Mouse (Mus musculus): ENCODE data around the gene Chst8.
A peak's percentile ranks its signal among the peaks of the same experiment; 100 is the strongest.

Gene Chst8

DNA sequence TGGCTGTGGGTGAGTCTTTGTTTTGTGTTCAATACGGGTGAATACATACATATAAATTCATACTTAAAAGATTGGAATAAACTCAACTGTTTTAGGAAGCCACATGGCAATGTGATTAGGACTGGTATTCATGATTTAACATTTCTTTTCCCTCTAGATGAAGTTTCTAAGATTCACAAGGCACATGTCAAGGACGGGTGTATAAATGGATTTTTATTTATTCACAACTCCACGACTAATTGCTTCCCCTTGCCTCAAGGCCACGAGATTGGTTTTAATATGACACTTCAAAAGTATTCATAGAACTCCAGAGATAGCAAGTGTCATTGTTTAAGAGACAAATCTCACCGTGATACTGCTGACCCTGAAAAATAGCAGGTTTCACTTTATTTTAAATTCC lies 155.9 kb downstream of the Chst8 start, which contains the start of gene Kctd15:
Kctd15 (minus strand) TSS at position 101 of the 400 bp plus-strand sequence.
- no peak for DNase-seq

DNA sequence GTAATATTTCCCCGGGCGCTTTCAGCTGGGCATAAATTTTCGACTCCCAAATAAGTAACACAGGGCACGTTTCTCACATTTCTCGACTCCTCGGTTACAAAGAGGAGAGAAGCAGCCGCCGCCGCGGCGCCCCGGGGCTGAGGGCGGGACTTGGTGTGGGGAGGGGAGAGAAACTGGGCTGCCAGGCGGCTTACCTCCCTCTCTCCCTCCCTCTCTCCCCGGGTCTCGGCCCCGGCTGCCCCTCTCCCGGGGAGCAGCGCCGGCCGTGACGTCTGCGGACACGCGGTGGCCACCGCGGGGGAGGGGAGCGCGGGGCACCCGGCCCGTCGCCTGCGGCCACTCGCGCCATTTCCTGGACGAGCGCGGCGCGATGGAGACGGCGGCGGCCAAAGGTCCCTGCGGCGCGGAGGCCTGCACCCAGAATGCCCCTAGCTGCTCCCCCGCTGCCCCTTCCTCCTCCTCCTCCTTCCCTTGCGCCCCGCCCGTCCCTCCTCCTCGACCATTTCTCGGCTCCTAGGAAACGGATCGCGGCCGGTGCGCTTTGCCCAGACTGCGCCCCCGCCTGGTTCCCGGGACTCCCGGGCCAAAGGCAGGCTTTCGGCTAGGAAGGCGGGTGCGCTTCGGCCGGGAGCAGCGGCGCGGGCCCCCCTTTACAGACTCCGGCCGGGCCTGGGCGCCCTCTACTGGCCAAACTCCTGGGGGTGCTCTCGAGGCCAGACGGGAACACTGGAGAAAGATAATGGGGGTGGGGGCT lies 157.2 kb downstream of the Chst8 start:
- peak in 1 of 2 experiments; percentile 11 for DNase-seq

DNA sequence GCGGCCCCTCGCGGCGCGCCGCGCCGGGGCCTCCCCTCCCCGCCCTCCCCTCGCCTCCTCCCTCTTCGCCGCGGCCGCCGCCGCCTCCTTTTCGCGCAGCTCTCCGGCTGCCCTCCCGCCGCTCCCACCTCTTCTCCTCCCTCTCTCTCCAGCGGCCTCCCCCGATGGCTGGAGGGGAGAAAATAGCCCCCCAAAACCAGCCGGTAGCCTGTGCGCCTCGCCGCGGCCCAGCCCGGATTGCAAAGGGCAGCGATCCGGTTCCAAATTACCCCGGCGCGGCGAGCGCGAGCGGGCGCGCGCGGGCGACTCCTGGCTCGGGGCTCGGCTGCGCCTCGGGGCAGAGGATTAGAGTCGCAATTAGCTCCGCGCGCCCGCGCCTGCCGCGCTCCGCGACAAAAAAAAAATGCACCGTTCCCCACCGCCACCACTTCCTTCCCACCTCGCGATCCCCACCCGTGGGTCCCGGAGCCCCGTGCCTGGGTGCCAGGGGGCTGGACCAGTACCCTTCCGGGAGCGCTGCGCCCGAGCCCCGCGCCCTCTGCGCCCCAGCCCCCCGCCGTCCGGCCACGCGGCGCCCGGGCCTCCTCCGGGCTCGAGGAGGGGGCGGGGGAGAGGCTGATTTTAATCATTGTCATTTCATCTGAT lies 157.9 kb downstream of the Chst8 start:
- no peak for DNase-seq

DNA sequence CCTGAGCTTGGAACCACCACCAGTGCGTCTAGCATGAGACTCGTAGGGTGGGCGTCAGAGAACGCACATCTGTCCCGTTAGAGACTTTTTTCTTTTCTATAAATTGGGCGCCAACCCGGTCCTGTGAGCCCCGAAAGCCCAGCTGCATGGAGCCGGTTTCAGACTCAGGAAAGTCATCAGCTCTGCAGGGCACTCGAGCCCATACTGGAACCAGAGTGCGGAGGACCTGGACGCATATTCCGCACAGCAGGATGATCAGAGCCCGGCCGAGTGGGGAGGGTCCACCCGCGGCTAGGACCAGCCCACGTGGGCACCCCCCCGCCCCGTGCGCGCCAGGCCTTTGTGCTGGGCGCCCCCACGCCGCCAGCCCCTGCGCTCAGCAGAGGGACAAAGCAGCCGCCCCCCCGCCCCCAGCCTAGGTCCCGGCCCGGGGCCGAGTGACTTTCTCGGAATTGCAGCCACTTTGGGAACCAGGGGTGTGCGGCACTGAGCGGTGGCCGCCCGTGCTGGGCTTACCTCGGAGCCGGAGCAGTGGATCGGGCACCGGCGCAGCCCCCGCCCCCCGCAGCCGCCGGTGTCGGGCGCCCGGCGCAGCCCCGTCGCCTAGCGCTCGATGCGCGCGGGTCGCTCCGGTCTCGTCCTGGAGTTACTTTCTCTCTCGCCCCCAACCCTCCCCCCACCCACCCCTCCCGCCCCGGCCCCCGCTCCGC lies 158.6 kb downstream of the Chst8 start:
- DNase-seq = no peak

DNA sequence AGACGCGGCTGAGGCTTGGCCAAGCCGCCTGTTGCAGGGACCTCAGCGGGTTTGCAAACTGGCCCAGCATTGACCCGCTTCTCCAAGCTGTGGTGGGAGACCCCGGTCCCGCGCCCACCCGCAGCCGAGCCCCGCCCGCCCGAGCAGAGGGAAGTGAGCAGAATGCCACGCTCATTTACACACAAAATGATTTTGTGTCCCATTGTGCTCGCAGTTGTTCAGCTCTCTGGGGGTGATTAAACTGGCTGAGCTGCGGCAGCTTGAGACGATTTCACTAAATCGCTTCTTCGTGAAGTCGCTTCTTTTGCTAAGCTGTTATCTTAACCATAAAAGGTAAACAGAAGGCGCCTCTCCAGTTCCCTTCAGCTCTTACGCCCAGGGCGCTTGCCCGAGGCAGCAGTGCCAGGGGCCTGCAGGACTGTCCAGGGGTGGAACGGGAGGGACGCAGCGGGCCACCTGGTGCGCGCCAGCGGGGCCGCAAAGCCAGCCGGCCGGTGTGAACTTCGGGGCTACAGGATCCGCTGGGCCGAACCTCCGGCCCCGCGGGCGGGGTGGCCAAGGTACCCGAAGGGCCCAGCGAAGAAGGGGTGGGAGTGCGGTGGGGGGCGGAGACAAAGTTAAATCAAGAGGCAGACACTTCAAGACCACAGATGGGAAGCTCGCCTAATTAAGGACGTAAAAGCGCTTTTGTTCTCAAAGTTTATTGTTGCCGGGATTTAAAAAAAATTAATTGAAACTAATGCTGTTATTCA lies 159.6 kb downstream of the Chst8 start:
- DNase-seq = no peak

DNA sequence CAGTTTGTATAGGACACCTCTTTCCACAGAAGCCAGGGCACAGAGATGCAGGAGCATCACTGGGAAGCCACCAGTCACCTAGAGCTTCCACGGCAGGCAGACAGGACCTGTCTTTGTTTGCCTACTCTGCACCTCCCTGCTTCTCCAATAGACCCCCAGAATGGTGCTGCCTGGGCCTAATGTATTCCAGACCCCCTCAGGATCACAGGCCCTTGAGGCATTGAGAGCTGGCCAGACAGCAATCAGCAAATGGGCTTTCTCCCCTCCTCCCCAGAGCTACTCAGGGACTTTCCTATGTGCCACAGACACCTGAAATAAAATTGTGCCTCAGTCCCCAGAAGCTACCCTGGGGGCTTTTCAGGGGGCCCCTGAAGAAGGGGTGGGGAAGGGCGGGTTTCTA lies 161.1 kb downstream of the Chst8 start:
- DNase-seq = no peak

DNA sequence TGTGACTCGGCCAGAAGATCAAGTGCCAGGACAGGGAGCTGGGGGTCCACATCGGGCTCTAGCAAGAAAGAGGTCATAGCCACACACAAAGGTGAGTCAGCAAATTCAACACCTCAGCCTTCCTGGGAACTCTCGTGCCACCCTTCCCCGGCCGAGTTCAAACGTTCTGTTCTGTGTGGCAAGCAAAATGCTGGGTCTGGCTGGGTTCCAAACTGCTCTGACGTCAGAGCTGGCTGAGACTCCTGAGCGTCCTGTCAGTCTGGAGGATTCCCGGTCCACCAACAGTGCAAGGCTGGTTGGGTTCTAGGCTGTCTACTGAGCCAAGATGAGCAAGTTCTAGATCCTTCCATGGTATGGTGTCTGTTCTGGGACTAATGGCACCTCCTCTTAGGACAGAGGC lies 165.5 kb downstream of the Chst8 start:
- DNase-seq = no peak

DNA sequence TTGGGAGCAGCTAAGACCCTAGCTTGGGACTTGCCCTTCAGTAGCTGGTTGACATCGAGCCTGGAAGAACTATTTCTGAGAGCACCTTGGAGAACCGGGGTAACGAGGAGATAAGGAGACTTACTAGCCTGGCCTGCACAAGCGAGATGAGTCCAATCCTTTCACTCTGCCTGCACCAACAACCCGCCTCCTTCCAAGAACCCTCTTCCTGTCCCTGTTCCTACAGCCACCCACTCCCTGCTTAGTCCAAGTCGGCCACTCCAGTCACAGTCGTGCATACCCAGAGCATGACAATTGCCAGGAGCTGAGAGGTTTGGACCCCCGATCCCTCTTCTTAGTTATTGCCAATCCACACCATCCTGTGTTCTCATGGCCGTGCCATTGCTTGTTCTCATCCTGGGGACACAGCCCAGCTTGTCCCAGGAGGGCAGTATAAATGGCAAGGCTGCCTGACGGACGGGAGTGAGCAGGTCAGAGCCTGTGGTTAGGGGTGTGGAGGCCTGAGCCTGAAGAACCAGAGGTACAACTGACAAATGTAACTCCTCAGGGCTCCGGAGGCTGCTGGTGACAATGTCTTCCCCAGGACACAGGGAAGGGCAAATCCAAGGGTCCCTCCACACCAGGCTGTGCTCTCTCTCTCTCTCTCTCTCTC lies 166.2 kb downstream of the Chst8 start:
- no peak for DNase-seq

DNA sequence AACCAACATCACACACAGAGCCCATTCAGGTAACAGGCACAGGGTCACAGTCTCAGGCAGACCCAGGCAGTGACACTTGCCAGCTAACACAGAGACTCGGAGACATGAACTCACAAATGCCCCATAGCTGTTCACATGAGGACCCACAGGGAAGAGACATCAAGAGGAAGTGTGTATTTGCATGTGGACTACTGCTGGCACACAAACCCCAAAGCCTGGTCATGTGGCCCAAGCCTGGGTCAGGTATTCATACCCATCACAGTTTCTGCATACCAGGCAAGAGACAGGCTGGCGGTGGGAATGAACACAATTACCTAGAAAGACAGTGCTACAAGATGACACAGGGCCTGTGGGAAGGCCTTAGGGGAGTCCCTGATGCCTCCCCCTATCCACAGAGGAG lies 166.9 kb downstream of the Chst8 start:
- DNase-seq = no peak

DNA sequence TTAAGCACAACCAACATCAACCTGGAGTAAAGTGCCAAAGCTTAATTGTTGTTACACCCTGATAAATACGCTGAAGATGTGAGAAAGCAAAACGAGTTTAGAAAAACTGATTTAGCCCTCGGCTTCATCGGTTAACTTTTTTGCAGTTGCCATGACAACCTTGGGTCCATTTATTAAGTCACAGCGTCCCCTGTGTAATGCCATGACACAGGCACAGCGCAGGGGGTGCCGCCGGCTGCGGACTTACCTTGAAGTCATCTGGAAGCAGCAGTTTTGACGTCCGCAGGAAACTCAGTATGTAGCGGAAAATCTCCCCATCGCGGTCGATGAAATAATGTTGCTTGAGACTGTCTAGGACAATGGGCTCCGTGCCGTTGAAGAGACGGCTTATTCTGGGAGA lies 167.9 kb downstream of the Chst8 start:
- DNase-seq = no peak

DNA sequence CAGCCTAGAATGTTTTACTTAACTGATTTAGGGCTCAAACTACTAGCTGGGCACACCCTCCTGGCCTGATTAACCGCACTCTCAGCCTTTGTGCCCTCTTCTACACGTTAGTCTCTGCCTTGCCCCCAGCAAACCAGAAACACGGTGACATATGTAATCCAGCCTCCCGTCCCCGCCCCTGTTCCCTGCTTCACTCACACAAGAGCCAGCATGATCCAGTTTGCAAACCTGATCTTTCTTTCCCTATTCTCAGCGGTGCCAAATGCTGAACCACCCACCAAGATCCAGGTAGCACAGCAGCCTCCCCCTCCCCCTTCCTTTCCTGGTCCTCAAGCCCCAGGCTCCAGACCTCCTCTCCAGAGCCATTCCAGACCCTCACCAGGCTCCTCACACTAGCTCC lies 169.2 kb downstream of the Chst8 start:
- no peak for DNase-seq

DNA sequence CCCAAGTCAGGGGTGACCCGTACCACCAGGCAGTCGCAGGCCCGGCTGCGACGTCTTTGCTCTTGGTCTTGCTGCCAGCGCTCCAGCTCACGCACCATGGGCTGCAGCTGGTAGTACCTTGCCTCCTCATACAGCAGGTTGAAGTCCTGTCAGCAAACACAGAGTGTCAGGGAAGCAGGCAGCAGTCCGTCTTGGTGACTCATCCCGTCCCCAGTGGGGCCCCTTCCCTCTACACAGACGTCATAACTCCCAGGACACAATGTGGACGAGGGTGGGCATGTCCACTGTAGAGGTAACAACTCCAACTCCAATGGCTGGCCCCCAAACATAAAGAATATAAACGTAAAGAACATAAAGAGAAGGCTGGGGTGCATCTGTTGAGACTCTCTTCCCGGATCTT lies 170.5 kb downstream of the Chst8 start:
- no peak for DNase-seq

DNA sequence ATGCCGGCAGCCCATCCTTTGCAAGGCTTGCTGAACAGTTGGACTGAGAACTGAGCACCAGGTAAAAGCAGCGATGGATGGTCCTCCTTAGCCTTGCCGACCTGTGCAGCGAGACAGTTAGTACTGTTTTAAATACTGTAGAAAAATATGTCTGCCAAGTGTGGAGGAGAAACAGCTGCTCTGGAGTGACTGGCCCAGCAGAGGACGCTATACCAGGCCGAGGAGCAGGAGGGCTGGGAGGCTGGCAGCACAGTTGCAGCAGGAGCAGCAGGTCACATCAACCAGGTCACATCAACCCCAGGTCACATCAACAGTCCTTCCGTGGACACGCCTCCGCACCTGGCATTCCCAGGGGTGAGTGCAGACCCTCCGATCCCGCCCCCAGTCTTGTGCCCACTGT lies 172.7 kb downstream of the Chst8 start:
- no peak for DNase-seq

DNA sequence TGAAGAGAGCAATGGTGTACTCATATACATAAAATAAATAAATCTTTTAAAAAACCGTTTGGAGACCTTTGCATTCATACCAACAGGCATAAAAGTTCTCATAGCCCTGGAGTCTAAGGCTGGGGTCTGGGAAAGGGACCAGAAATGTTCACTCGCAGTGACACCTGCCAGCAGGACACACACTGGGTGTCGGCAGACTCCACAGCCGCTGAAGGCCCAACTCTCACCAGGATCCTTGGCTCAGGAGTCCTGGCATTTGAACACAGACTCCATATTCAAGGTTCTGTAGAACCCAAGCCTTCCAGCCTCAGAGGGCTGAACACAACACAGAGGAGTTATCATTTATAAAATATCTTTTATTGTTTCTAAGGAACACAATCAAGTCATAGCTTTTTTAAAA lies 175.8 kb downstream of the Chst8 start:
- no peak for DNase-seq

DNA sequence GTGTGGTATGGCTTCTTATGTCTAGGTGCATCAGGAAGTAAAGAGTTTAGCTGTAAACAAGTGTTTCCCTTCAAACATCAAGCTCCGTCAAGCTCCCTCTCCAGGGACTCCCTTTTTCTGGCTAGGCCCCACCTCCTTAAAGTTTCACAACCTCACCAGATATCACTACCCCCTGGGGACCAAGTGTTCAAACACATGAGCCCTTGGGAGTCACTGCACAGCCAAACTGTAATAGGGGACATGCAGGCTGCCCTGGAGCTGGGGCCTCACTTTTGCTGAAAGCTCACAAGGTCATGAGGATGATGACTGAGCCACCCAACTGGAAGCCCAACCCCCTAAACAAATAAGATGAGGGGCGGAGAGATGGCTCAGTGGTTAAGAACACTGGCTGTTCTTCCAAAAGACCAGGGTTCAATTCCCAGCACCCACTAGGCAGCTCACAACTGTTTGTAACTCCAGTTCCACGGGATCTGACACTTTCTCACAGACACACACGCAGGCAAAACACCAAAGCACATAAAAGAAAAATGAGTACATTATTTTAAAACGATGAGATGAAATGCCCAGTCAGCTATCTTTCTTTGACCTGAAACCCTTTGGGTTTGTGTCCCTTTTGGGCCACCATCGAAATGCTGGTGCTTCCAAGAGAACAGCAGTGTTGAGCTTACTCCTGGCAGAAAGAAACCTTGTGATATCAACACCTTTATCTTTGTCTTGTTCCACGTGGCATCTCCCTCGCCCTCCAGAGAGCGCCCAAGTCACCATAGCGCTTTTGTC lies 179.4 kb downstream of the Chst8 start:
- DNase-seq = no peak

DNA sequence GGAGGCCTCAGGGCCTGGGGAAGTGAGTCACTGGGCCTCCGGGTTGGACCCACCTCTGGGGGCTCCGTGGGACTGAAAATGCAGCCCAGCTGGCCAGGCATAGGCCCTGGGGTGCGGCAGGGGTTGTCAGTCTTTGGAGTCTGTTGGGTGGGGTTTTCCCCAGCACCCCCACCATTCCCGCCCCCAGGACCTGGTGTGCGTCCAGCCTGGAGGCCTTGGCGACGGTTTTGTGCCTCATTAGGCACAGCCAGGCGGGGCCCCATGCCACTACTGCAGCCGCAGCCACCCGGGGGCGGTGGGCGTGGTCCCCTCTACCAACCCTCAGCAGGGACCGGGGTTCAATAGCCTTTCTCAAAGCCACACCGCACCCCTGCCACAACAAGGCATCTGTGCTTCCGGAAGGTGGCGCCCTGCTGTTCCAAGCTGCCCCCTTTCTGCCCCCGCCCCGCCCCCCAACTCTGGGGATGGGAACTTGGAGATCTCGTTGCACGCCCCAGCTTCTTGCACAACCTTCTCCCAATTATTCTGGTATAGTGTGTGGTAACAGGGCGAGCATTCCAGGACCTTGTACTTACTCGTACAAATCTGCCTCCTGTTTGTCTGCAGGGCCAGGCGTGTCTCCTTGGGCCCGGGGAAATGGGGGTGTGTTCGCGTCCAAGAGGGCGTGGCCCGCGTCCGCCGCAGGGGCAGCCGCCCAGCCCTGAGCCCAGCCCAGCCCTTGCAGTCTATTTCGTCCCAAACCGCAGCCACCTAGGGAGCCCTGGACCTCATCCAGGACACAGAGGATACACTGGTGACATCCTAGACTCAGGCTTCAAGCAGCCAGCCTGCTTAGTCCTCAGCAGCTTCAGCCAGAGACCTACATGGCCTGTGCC lies 182.1 kb downstream of the Chst8 start:
- DNase-seq = peak in 1 of 2 experiments; percentile 16

DNA sequence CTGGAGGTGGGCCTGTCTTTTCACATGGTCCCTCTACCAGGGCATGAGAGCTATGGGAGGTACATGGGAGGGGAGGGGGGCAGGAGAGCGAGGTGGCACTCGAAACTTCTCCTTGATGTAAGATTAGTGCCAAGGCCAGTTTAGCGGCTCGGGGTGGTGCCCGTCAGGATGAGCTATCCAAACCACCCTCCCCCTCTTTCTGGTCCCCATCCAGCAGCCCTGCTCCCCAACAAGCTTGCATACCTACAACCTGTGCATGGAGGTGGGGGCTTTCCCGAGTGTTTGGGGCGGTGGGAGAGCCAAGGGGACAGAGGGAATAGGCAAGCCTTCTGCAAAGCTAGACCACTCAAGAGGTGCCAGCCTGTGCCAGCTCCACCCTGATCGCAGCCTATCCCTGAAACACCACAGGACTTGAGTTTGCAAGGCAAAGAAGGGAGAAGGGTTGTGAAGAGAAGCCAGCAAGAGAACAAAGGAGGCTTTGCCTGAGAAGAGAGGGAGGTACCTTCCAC lies 182.8 kb downstream of the Chst8 start:
- no peak for DNase-seq

All from thymus, adult 18-20 months (tissue).